Mouse (Mus musculus) heart, adult 2 months (tissue): ENCODE measurements around the gene 5830473C10Rik. TPM values are rescaled to one million over a fixed set of nuclear protein-coding genes. Genes with fewer than 3 reads are reported as not detected.
"Not testable (repeated sequence)": the region's sequence is repeated elsewhere in the genome, so short reads cannot be mapped to it uniquely, and the experiment has no call there.

Source experiments
- DNase-seq, 2 experiments: peaks; one replicate each; pipeline ENCODE4 v3.0.0; 2021
- H3K27ac ChIP-seq: fragments of 200-600 bp; 2 replicates; pipeline ENCODE4 v1.8.1; 2022
- H3K27me3 ChIP-seq: fragments of 200-500 bp; 2 replicates; pipeline ENCODE4 v1.6.1; 2012; ENCODE audit warnings: mild to moderate bottlenecking, low read length, inconsistent platforms, mixed read lengths; ENCODE audit not compliant: control insufficient read depth, insufficient read depth
- H3K36me3 ChIP-seq: fragments of 200-500 bp; 2 replicates; pipeline ENCODE4 v1.6.1; 2012; ENCODE audit warnings: low read length, inconsistent platforms; ENCODE audit not compliant: control insufficient read depth, insufficient read depth
- H3K4me1 ChIP-seq: fragments of 200-500 bp; 2 replicates; pipeline ENCODE4 v1.6.1; 2011; ENCODE audit warnings: low read length; ENCODE audit not compliant: control insufficient read depth, insufficient read depth
- H3K4me3 ChIP-seq: fragments of 200-600 bp; 2 replicates; pipeline ENCODE4 v1.8.1; 2022
- H3K79me2 ChIP-seq: fragments of 200-500 bp; replicated peaks from 2 replicates; pipeline ENCODE4 v1.6.1; 2012; ENCODE audit warnings: mild to moderate bottlenecking, inconsistent platforms, low read length, moderate library complexity, mixed read lengths; ENCODE audit not compliant: control insufficient read depth, insufficient read depth
- H3K9ac ChIP-seq: fragments of 200-500 bp; 2 replicates; pipeline ENCODE4 v1.6.1; 2012; ENCODE audit warnings: low read depth, mild to moderate bottlenecking, control low read depth, inconsistent platforms, low read length, mixed read lengths
- CTCF ChIP-seq: fragments of 200-600 bp; IDR thresholded peaks from 2 replicates; pipeline ENCODE4 v1.8.1; 2022; ENCODE audit warnings: antibody characterized with exemption, mild to moderate bottlenecking, moderate library complexity
- EP300 ChIP-seq: fragments of 200-500 bp; IDR thresholded peaks from 2 replicates; pipeline ENCODE4 v1.6.1; 2011; ENCODE audit warnings: low read depth, low read length, control low read depth; ENCODE audit not compliant: insufficient read depth
- POLR2A ChIP-seq: fragments of 200-500 bp; IDR thresholded peaks from 2 replicates; pipeline ENCODE4 v1.6.1; 2011; ENCODE audit warnings: mild to moderate bottlenecking, low read depth, low read length, control low read depth; ENCODE audit not compliant: insufficient read depth
- WGBS: fragments of 180-500 bp; shearing (Covaris S2); methylation state at CpG from one replicate; pipeline ENCODE4 v1.1.7; 2018; 5-methylcytosine and 5-hydroxymethylcytosine counted together
- intact Hi-C: fragments of 180-260 bp; cut with DNase I; formaldehyde crosslinking; loops from one replicate; pipeline ENCODE4 v1.15.1; 2025
- polyA plus RNA-seq: library from polyadenylated mRNA; depleted of rRNA; stranded (reverse); fragments of >200 nt; gene quantifications from 2 replicates; pipeline ENCODE4 v1.2.3, GENCODE M21; 2012
- total RNA-seq, 2 experiments: library from RNA; stranded (reverse); gene quantifications; 2 replicates each; pipeline ENCODE4 v1.2.3; 2021

5830473C10Rik gene
- total and polyA plus RNA-seq, 3 experiments, result not detected

GRCm38 (mm10) chr5:90603407-90603923 lies 42.6 kb downstream of the 5830473C10Rik start:
- no peaks in the 10 kb centered on the region for H3K27me3 ChIP-seq
- no peaks in the 10 kb centered on the region for H3K4me1 ChIP-seq
- no peaks in the 10 kb centered on the region for H3K79me2 ChIP-seq
- H3K36me3 ChIP-seq, result no peaks in the 10 kb centered on the region
- no peak for TF ChIP-seq EP300
- 6% methylated on average over 13 of the region's 13 CpGs for WGBS
- H3K4me3 ChIP-seq, result no peak overlapping the region
- no peak overlapping the region for H3K27ac ChIP-seq
- intact Hi-C loops, result no loop called here
- DNase-seq, result peak in 1 of 2 experiments; percentile 29
- no peak overlapping the region for H3K9ac ChIP-seq

- intact Hi-C loops, result no loop called here
- Histone ChIP-seq H3K79me2 (no peaks in the 10 kb centered on the region), H3K27ac (no peak overlapping the region), H3K4me1 (no peaks in the 10 kb centered on the region), H3K27me3 (no peaks in the 10 kb centered on the region), H3K4me3 (no peak overlapping the region), H3K9ac (no peak overlapping the region), H3K36me3 (no peaks in the 10 kb centered on the region)
- WGBS, result 25% methylated on average over 11 of the region's 11 CpGs
- TF ChIP-seq CTCF (no peak), POLR2A (no peak), EP300 (no peak)
- peak in 1 of 2 experiments; percentile 9 for DNase-seq
Measured at GRCm38 (mm10) chr5:90608906-90609305, 48.0 kb downstream of the 5830473C10Rik start.

GRCm38 (mm10) chr5:90611388-90611787 lies 50.5 kb downstream of the 5830473C10Rik start:
- Histone ChIP-seq H3K36me3 (no peaks in the 10 kb centered on the region), H3K27me3 (no peaks in the 10 kb centered on the region; the same call in 1 of the 2 replicates), H3K4me1 (no peaks in the 10 kb centered on the region), H3K9ac (no peak overlapping the region), H3K27ac (no peak overlapping the region), H3K79me2 (no peaks in the 10 kb centered on the region), H3K4me3 (no peak overlapping the region)
- TF ChIP-seq POLR2A (no peak), CTCF (no peak)
- no peak for DNase-seq
- 49% methylated on average over 3 of the region's 3 CpGs for WGBS
- intact Hi-C loops, result no loop called here

GRCm38 (mm10) chr5:90611996-90612611 lies 51.2 kb downstream of the 5830473C10Rik start:
- TF ChIP-seq POLR2A, result no peak
- TF ChIP-seq EP300, result no peak
- TF ChIP-seq CTCF, result no peak
- Histone ChIP-seq H3K27me3 (no peaks in the 10 kb centered on the region; the same call in 1 of the 2 replicates), H3K4me3 (no peak overlapping the region), H3K36me3 (no peaks in the 10 kb centered on the region), H3K9ac (no peak overlapping the region), H3K4me1 (no peaks in the 10 kb centered on the region), H3K27ac (no peak overlapping the region), H3K79me2 (no peaks in the 10 kb centered on the region)
- intact Hi-C loops, result no loop called here
- WGBS, result 54% methylated on average over 6 of the region's 6 CpGs
- no peak for DNase-seq

- 65% methylated on average over 1 of the region's 1 CpGs for WGBS
- H3K27me3 ChIP-seq, H3K9ac ChIP-seq, H3K4me3 ChIP-seq, H3K36me3 ChIP-seq, intact Hi-C loops, DNase-seq, H3K79me2 ChIP-seq, H3K27ac ChIP-seq, H3K4me1 ChIP-seq: not testable (repeated sequence)
Measured at GRCm38 (mm10) chr5:90612751-90613150, 51.8 kb downstream of the 5830473C10Rik start.

- 92% methylated on average over 3 of the region's 3 CpGs for WGBS
- Histone ChIP-seq H3K36me3 (no peaks in the 10 kb centered on the region), H3K4me3 (no peak overlapping the region), H3K27ac (no peak overlapping the region), H3K4me1 (no peaks in the 10 kb centered on the region), H3K27me3 (no peaks in the 10 kb centered on the region; the same call in 1 of the 2 replicates), H3K79me2 (no peaks in the 10 kb centered on the region), H3K9ac (no peak overlapping the region)
- TF ChIP-seq CTCF, result no peak
- no peak for TF ChIP-seq EP300
- no peak for TF ChIP-seq POLR2A
- DNase-seq, result no peak
- intact Hi-C loops, result no loop called here
Measured at GRCm38 (mm10) chr5:90617859-90618258, 57.0 kb downstream of the 5830473C10Rik start.
